In genomic region chr2:122665253-122665972, GRCm38 (mm10) we compare ENCODE assay signal across 16 mouse cellular contexts. TPM values are rescaled to one million over a fixed set of nuclear protein-coding genes. Genes with fewer than 3 reads are reported as not detected.
A peak's percentile ranks its signal among the peaks of the same experiment; 100 is the strongest.
DNase-seq lines count a peak whose midpoint lies in the region; ATAC-seq and TF ChIP-seq lines count a peak whose summit lies in the region.
"Had no signal": no experiment of that assay in that cellular context is flagged by ENCODE, and none has a peak within 500 bp of the region (broad histone marks: within the 10 kb centered on the region; RNA-seq: fewer than 3 reads in every experiment).

No protein-coding gene starts in this region.

- H3K4me2 ChIP-seq in forebrain, embryonic 11.5 days (ENCODE audit: low read depth, low read length, severe bottlenecking) = no peak overlapping the region
- no peak overlapping the region for H3K4me2 ChIP-seq in forebrain, embryonic 13.5 days
- no peak overlapping the region for H3K4me2 ChIP-seq in intestine, embryonic 16.5 days (ENCODE audit: low read depth, low read length)
- H3K4me2 ChIP-seq: embryonic facial prominence, embryonic 13.5 days; liver, embryonic 13.5 days had no signal

- H3K4me1 ChIP-seq in forebrain, embryonic 11.5 days (replicated peaks; ENCODE audit: control insufficient read depth, insufficient read depth, low read length) = no peaks in the 10 kb centered on the region
- H3K4me1 ChIP-seq in forebrain, embryonic 13.5 days = no peaks in the 10 kb centered on the region
- H3K4me1 ChIP-seq in testis, adult 2 months (ENCODE audit: control insufficient read depth, insufficient read depth, low read length) = no peaks in the 10 kb centered on the region
- H3K4me1 ChIP-seq in intestine, embryonic 16.5 days (ENCODE audit: control insufficient read depth, insufficient read depth, low read length) = no peaks in the 10 kb centered on the region
- H3K4me1 ChIP-seq: embryonic facial prominence, embryonic 13.5 days; liver, embryonic 13.5 days; midbrain, embryonic 10.5 days had no signal

- ATAC-seq in forebrain, embryonic 11.5 days (replicated peaks; ENCODE audit: low FRiP score) = 0 out of 2 replicates have a peak, but pooled peaks have one; percentile 44
- no peak for ATAC-seq in forebrain, embryonic 13.5 days
- peak; percentile 27 for ATAC-seq in intestine, embryonic 16.5 days

- 59% methylated on average over 6 of the region's 6 CpGs for WGBS in forebrain, embryonic 11.5 days
- WGBS in forebrain, embryonic 13.5 days = 51% methylated on average over 6 of the region's 6 CpGs
- WGBS in intestine, embryonic 16.5 days = 47% methylated on average over 6 of the region's 6 CpGs

- intact Hi-C loops in left cerebral cortex, postnatal 36 days (cut with DNase I) = loop anchor here (10.0 kb wide), 1 partner anchor 89 kb away; no protein-coding TSS in a partner anchor

- TF ChIP-seq POLR2A in testis, adult 2 months (IDR thresholded peaks at IDR 0.05; ENCODE audit: control insufficient read depth, low read depth, low read length) = no peak

- H3K9ac ChIP-seq in forebrain, embryonic 11.5 days (ENCODE audit: low read length) = no peak overlapping the region
- no peak overlapping the region for H3K9ac ChIP-seq in forebrain, embryonic 13.5 days
- H3K9ac ChIP-seq in intestine, embryonic 16.5 days (ENCODE audit: low read depth, low read length) = no peak overlapping the region
- H3K9ac ChIP-seq: embryonic facial prominence, embryonic 13.5 days; liver, embryonic 13.5 days had no signal

- TF ChIP-seq CTCF in testis, adult 2 months (IDR thresholded peaks at IDR 0.05; ENCODE audit: control insufficient read depth, insufficient read depth, insufficient replicate concordance, low read depth, low read length) = no peak

- no peak overlapping the region for H3K27ac ChIP-seq in forebrain, embryonic 11.5 days (ENCODE audit: low read depth, low read length)
- no peak overlapping the region for H3K27ac ChIP-seq in forebrain, embryonic 13.5 days
- no peak overlapping the region for H3K27ac ChIP-seq in testis, adult 2 months (ENCODE audit: control insufficient read depth, insufficient read depth, low read depth, low read length)
- no peak overlapping the region for H3K27ac ChIP-seq in intestine, embryonic 16.5 days (ENCODE audit: low read length)
- H3K27ac ChIP-seq: embryonic facial prominence, embryonic 13.5 days; kidney, postnatal 0 days; left cerebral cortex, adult 2 months; liver, embryonic 13.5 days; midbrain, embryonic 10.5 days had no signal

- no peaks in the 10 kb centered on the region for H3K27me3 ChIP-seq in forebrain, embryonic 11.5 days (ENCODE audit: control insufficient read depth, insufficient read depth, low read length)
- no peaks in the 10 kb centered on the region for H3K27me3 ChIP-seq in forebrain, embryonic 13.5 days
- H3K27me3 ChIP-seq in testis, adult 2 months (ENCODE audit: control insufficient read depth, insufficient read depth, low read length) = no peaks in the 10 kb centered on the region
- H3K27me3 ChIP-seq in intestine, embryonic 16.5 days (replicated peaks; ENCODE audit: control insufficient read depth, insufficient read depth, low read length) = no peaks in the 10 kb centered on the region
- H3K27me3 ChIP-seq: embryonic facial prominence, embryonic 13.5 days; liver, embryonic 13.5 days had no signal

- no peaks in the 10 kb centered on the region for H3K36me3 ChIP-seq in forebrain, embryonic 11.5 days (ENCODE audit: control insufficient read depth, insufficient read depth, low read length)
- H3K36me3 ChIP-seq in forebrain, embryonic 13.5 days (ENCODE audit: poor library complexity, severe bottlenecking) = no peaks in the 10 kb centered on the region
- no peaks in the 10 kb centered on the region for H3K36me3 ChIP-seq in testis, adult 2 months (ENCODE audit: control insufficient read depth, insufficient read depth, low read length)
- H3K36me3 ChIP-seq in intestine, embryonic 16.5 days (ENCODE audit: control insufficient read depth, insufficient read depth, low read length) = no peaks in the 10 kb centered on the region
- H3K36me3 ChIP-seq: embryonic facial prominence, embryonic 13.5 days; liver, embryonic 13.5 days; midbrain, embryonic 10.5 days had no signal

- no peak overlapping the region for H3K4me3 ChIP-seq in forebrain, embryonic 11.5 days (ENCODE audit: low read depth, low read length)
- H3K4me3 ChIP-seq in forebrain, embryonic 13.5 days = no peak overlapping the region
- H3K4me3 ChIP-seq in testis, adult 2 months (ENCODE audit: control insufficient read depth, low read depth, low read length) = peak overlapping the region; percentile 19
- no peak overlapping the region for H3K4me3 ChIP-seq in intestine, embryonic 16.5 days (ENCODE audit: low read length)
- H3K4me3 ChIP-seq: embryonic facial prominence, embryonic 13.5 days; left cerebral cortex, adult 2 months; liver, embryonic 13.5 days; midbrain, embryonic 10.5 days had no signal

- no peak for DNase-seq in forebrain, embryonic 11.5 days (ENCODE audit: low spot score)
- DNase-seq in testis, postnatal 14 days (ENCODE audit: low spot score) = no peak
- no peak for DNase-seq in left cerebral cortex, postnatal 36 days (ENCODE audit: low spot score in 2 of 2)
- no peak for DNase-seq in B cell, adult 2 months
- DNase-seq in urinary bladder, postnatal 36 days (ENCODE audit: low spot score in 2 of 2) = no peak
- DNase-seq: liver, embryonic 13.5 days had no signal

- no peaks in the 10 kb centered on the region for H3K9me3 ChIP-seq in forebrain, embryonic 11.5 days (ENCODE audit: control insufficient read depth, low read length)
- H3K9me3 ChIP-seq in forebrain, embryonic 13.5 days (replicated peaks) = no peaks in the 10 kb centered on the region
- no peaks in the 10 kb centered on the region for H3K9me3 ChIP-seq in intestine, embryonic 16.5 days (ENCODE audit: control insufficient read depth, low read length)
- H3K9me3 ChIP-seq: embryonic facial prominence, embryonic 13.5 days; liver, embryonic 13.5 days; midbrain, embryonic 10.5 days had no signal

RNA-seq across cellular contexts. Expression of gene AA467197, which starts 28.6 kb away (rescaled TPM):
- polyA plus RNA-seq in forebrain, embryonic 11.5 days (2014; fragmentation: Nextera tagmentation; extraction: Ambion mirVana) = 0.27 and 0.51 TPM in 2 replicates
- 0.60 TPM in 1 of 2 replicates, not detected in the other for polyA plus RNA-seq in forebrain, embryonic 13.5 days (2015; fragmentation: Nextera tagmentation; extraction: Ambion mirVana)
- 137 and 157 TPM in 2 replicates for polyA plus RNA-seq in testis, adult 2 months (2012; rRNA removed)
- polyA plus RNA-seq in intestine, embryonic 16.5 days (2015; fragmentation: Nextera tagmentation; extraction: Ambion mirVana) = 8.7 and 10.1 TPM in 2 replicates
- under 1 TPM in 1 of 2 experiments, not detected in 1; 0.79 TPM for total RNA-seq in left cerebral cortex, postnatal 36 days (2021)
- total RNA-seq: gastrocnemius, postnatal 4 days had no signal
- polyA plus RNA-seq: brain, embryonic 14.5 days; embryonic facial prominence, embryonic 13.5 days; hindbrain, embryonic 11.5 days had no signal

RNA-seq across cellular contexts. Expression of gene Slc30a4, which starts 37.0 kb away (rescaled TPM):
- 6.8 and 9.6 TPM in 2 replicates for polyA plus RNA-seq in forebrain, embryonic 11.5 days (2014; fragmentation: Nextera tagmentation; extraction: Ambion mirVana)
- 4.4 and 4.7 TPM in 2 replicates for polyA plus RNA-seq in forebrain, embryonic 13.5 days (2015; fragmentation: Nextera tagmentation; extraction: Ambion mirVana)
- polyA plus RNA-seq in testis, adult 2 months (2012; rRNA removed) = 34.9 and 39.5 TPM in 2 replicates
- polyA plus RNA-seq in intestine, embryonic 16.5 days (2015; fragmentation: Nextera tagmentation; extraction: Ambion mirVana) = 8.1 and 10.1 TPM in 2 replicates
- total RNA-seq in left cerebral cortex, postnatal 36 days (2021) = 10 to 100 TPM; 46.3 to 52.0 TPM

RNA-seq across cellular contexts. Expression of gene Gatm, which starts 54.3 kb away (rescaled TPM):
- 19.6 and 19.9 TPM in 2 replicates for polyA plus RNA-seq in forebrain, embryonic 11.5 days (2014; fragmentation: Nextera tagmentation; extraction: Ambion mirVana)
- polyA plus RNA-seq in forebrain, embryonic 13.5 days (2015; fragmentation: Nextera tagmentation; extraction: Ambion mirVana) = 16.2 and 17.3 TPM in 2 replicates
- polyA plus RNA-seq in testis, adult 2 months (2012; rRNA removed) = 63.3 and 94.7 TPM in 2 replicates
- 22.3 and 22.8 TPM in 2 replicates for polyA plus RNA-seq in intestine, embryonic 16.5 days (2015; fragmentation: Nextera tagmentation; extraction: Ambion mirVana)
- 10 to 100 TPM; 55.3 to 61.9 TPM for total RNA-seq in left cerebral cortex, postnatal 36 days (2021)

Comparison
In these comparisons a context has a peak if more than half of its experiments do, and no peak if none do; other contexts are left out.
1. RNA of gene AA467197, which starts 28.6 kb away (polyA plus RNA-seq): 137 to 157 TPM in testis, adult 2 months; 8.7 to 10.1 TPM in intestine, embryonic 16.5 days, 0.27 to 0.51 TPM in forebrain, embryonic 11.5 days and 0.60 TPM in forebrain, embryonic 13.5 days; every median in the first group is over 10 times any median in the second.